Mouse (Mus musculus) liver, embryonic 14.5 days (tissue): ENCODE data around the gene Rdh7. TPM values are rescaled to one million over a fixed set of nuclear protein-coding genes. Genes with fewer than 3 reads are reported as not detected.

Source experiments
- ATAC-seq: fragments of 200-750 bp; cut with Nextera tagmentation; 2 replicates; pipeline ENCODE4 v1.8.0; 2017; ENCODE audit warnings: moderate number of reproducible peaks, mild to moderate bottlenecking, moderate library complexity; ENCODE audit not compliant: insufficient read depth
- DNase-seq, 3 experiments: peaks; one replicate each; pipeline ENCODE4 v3.0.0-alpha.2; 2012 to 2013; ENCODE audit warnings: low read depth in 3 of 3, low spot score in 3 of 3
- H3K27ac ChIP-seq: fragments of 300-500 bp; sonication (generic); 2 replicates; pipeline ENCODE4 v1.5.1; 2014; ENCODE audit warnings: moderate library complexity, mild to moderate bottlenecking, control low read depth, inconsistent platforms
- H3K27me3 ChIP-seq: fragments of 300-500 bp; sonication (generic); 2 replicates; pipeline ENCODE4 v1.6.1; 2014; ENCODE audit warnings: mild to moderate bottlenecking, low read length, moderate library complexity; ENCODE audit not compliant: control insufficient read depth, insufficient read depth
- H3K36me3 ChIP-seq: fragments of 300-500 bp; sonication (generic); replicated peaks from 2 replicates; pipeline ENCODE4 v1.6.1; 2014; ENCODE audit warnings: low read depth; ENCODE audit not compliant: control insufficient read depth, insufficient read depth
- H3K4me1 ChIP-seq, 2 experiments: fragments of 200-500 bp in 1 of 2; fragments of 300-500 bp in 1 of 2; sonication (generic) in 1 of 2; replicated peaks; 2 replicates each; pipeline ENCODE4 v1.6.1; 2012 to 2014; ENCODE audit warnings: antibody characterized with exemption in 1 of 2, inconsistent platforms in 1 of 2, low read length in 1 of 2; ENCODE audit not compliant: control insufficient read depth in 2 of 2, insufficient read depth in 2 of 2
- H3K4me2 ChIP-seq: fragments of 300-500 bp; sonication (generic); 2 replicates; pipeline ENCODE4 v1.6.1; 2014; ENCODE audit warnings: low read depth, mild to moderate bottlenecking, control low read depth, moderate library complexity
- H3K4me3 ChIP-seq, 2 experiments: fragments of 200-500 bp in 1 of 2; fragments of 300-500 bp in 1 of 2; sonication (generic) in 1 of 2; 2 replicates each; pipeline ENCODE4 v1.5.1; 2012 to 2014; ENCODE audit warnings: low read depth in 2 of 2, low read length in 2 of 2, mild to moderate bottlenecking in 2 of 2, control low read depth in 1 of 2, inconsistent platforms in 1 of 2, moderate library complexity in 1 of 2; ENCODE audit not compliant: insufficient read depth in 1 of 2
- H3K9ac ChIP-seq: fragments of 300-500 bp; sonication (generic); replicated peaks from 2 replicates; pipeline ENCODE4 v1.6.1; 2014; ENCODE audit warnings: mild to moderate bottlenecking, control low read depth, moderate library complexity
- H3K9me3 ChIP-seq: fragments of 300-500 bp; sonication (generic); 2 replicates; pipeline ENCODE4 v1.6.1; 2016; ENCODE audit warnings: low read length, mixed read lengths; ENCODE audit not compliant: control insufficient read depth
- CTCF ChIP-seq: IDR thresholded peaks from 2 replicates; pipeline ENCODE4 v1.5.1; 2016; ENCODE audit warnings: antibody characterized with exemption, low read depth, control low read depth
- EP300 ChIP-seq: IDR thresholded peaks from 2 replicates; pipeline ENCODE4 v1.6.1; 2016; ENCODE audit warnings: antibody characterized with exemption, low read depth
- WGBS: fragments of 180-500 bp; shearing (Covaris S2); extraction: QIAGEN DNeasy Blood & Tissue Kit; methylation state at CpG from one replicate; pipeline ENCODE4 v1.1.7; 2014; ENCODE audit not compliant: insufficient replicate concordance; 5-methylcytosine and 5-hydroxymethylcytosine counted together
- polyA plus RNA-seq, 2 experiments: library from polyadenylated mRNA; depleted of rRNA in 1 of 2; stranded (reverse) in 1 of 2; unstranded in 1 of 2; fragments of >200 nt; fragmentation: Nextera tagmentation in 1 of 2; extraction: Ambion mirVana in 1 of 2; gene quantifications; 2 replicates each; pipeline versions ENCODE4 v1.2.1 to v1.2.3; 2012 to 2014

Rdh7 gene
- polyA plus RNA-seq, 2 experiments: 1.1 to 1.9 TPM

DNA sequence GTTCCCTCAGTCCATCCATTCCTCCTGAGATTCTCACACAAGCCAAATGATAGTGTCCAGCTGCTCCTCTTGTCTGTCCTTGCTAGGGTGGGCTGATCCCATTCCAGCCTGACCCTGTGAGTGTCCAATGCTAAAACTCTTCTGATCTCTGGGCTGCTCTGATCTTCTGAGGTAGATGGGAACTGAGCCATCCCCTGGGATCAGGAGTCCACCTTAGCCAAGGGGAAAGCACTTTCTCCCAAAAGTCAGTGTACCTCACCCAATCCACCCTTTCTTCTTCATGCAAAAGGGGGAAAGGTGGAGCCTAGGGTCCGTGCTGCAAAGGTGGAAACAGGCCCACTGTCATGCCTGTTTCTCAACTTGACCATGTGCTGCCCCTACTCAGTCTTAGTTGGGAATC, 2.9 kb upstream of the Rdh7 start:
- 46% methylated on average over 1 of the region's 1 CpGs for WGBS
- ATAC-seq (no peak), DNase-seq (no peak)
- Histone ChIP-seq H3K4me3 (no peak overlapping the region), H3K36me3 (no peaks in the 10 kb centered on the region), H3K4me2 (no peak overlapping the region), H3K27ac (no peak overlapping the region), H3K9ac (no peak overlapping the region), H3K27me3 (no peaks in the 10 kb centered on the region), H3K4me1 (peaks cover 0 to 14% of the 10 kb centered on the region in 2 experiments; a peak in 2 of 4 replicates), H3K9me3 (no peaks in the 10 kb centered on the region)
- TF ChIP-seq EP300 (no peak), CTCF (no peak)

DNA sequence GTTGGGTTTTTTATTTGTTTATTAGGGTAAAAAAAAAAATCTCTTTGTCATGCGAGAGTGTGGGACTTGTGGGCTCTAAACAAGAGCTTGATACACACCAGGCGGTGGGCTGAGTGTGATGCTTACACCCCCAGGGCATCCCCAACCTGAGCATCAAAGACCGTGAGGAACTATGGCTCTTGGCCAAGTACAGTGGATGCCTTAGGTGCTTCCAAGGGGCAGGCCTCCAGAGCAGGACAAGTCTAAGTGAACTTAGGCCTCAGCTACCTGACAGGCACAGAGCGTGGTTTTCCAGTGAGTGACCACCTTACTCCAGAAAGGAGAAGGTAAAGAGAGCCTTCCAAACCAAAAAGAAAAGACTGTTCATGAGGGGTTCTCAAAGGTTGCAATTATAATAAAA, 1.6 kb downstream of the Rdh7 start:
- no peak for TF ChIP-seq EP300
- no peak for TF ChIP-seq CTCF
- no peak for ATAC-seq
- Histone ChIP-seq H3K4me2 (no peak overlapping the region), H3K27ac (no peak overlapping the region), H3K36me3 (no peaks in the 10 kb centered on the region), H3K4me3 (no peak overlapping the region), H3K9ac (no peak overlapping the region), H3K4me1 (0 out of 4 replicates have a peak, but pooled peaks cover 0 to 3% of the 10 kb centered on the region in 2 experiments), H3K27me3 (no peaks in the 10 kb centered on the region), H3K9me3 (no peaks in the 10 kb centered on the region)
- DNase-seq: no peak
- 56% methylated on average over 4 of the region's 4 CpGs for WGBS

DNA sequence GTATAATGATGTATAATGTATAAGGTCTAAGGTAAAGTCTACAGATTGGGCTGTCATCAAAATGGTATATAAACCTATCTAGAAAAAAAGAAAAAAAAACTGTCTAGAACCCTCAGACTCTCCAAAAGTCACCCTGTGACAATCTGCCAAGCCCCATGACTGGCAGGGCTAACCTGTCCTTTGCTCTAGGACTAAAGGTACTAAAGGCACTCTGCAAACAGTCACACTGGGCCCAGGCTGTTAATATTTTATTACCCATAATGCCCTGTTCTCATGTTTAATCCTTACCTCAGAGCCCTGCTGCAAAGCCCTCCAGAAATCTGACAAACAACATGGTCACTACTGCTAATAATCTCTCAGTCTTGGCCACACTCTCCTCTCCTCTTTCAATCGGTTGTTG, 2.1 kb downstream of the Rdh7 start:
- DNase-seq (no peak), ATAC-seq (no peak)
- H3K4me2 ChIP-seq: no peak overlapping the region
- no peak overlapping the region for H3K4me3 ChIP-seq
- H3K27me3 ChIP-seq: no peaks in the 10 kb centered on the region
- H3K4me1 ChIP-seq: 0 out of 4 replicates have a peak, but pooled peaks cover 0 to 3% of the 10 kb centered on the region in 2 experiments
- no peaks in the 10 kb centered on the region for H3K9me3 ChIP-seq
- H3K27ac ChIP-seq: no peak overlapping the region
- 37% methylated on average over 1 of the region's 1 CpGs for WGBS
- TF ChIP-seq EP300 (no peak), CTCF (no peak)
- H3K9ac ChIP-seq: no peak overlapping the region
- H3K36me3 ChIP-seq: no peaks in the 10 kb centered on the region

DNA sequence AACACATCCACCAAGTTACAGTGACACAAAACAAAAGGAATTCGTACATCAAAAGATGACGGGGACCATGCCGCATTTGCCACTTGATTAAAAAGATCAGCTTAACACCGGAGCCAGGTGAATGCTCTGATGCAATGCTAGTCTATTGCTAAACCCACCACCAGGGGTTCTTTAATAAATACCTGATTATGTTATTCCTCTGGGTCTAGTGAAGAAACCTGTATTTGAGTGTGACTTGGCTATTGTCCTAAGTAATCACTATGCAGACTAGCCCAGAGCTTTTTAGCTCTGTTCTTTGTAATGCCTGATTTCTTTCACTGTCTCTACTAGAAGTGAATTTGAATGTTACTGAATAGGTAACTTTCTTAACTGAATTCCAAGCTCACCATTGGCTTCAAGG, 7.6 kb downstream of the Rdh7 start:
- Histone ChIP-seq H3K9ac (no peak overlapping the region), H3K36me3 (no peaks in the 10 kb centered on the region), H3K4me1 (peaks cover 8 to 18% of the 10 kb centered on the region in 2 experiments), H3K4me2 (no peak overlapping the region), H3K9me3 (no peaks in the 10 kb centered on the region), H3K27ac (no peak overlapping the region), H3K4me3 (no peak overlapping the region), H3K27me3 (no peaks in the 10 kb centered on the region)
- TF ChIP-seq CTCF: no peak
- TF ChIP-seq EP300: no peak
- no peak for DNase-seq
- 82% methylated on average over 4 of the region's 4 CpGs for WGBS
- ATAC-seq: no peak

DNA sequence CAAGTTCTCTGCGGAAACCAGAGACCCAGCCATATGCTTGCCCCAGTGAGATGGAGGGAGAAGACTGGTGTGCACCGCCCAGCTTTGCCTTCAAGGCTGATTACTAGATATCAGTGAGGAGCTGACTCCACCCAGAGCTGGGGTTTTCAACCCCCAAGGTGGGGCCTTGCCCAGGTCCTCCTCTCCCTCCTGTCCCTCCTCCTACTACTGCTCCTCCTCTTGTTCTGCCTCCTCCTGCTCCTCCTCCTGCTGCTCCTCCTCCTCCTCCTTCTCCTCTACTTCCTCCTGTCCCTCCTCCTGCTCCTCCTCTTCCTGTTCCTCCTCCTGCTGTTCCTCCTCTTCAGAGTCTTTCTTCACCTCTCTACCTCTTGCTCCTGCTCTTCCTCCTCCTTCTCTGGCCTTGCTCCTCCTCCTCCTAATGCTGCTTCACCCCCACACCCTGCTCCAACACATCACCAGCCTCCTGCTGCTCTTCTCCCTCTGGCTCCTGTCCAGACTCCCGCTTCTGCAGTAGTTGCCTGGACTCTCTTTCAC, 9.4 kb downstream of the Rdh7 start:
- no peak overlapping the region for H3K4me2 ChIP-seq
- H3K36me3 ChIP-seq: no peaks in the 10 kb centered on the region
- H3K4me3 ChIP-seq: no peak overlapping the region
- WGBS: 37% methylated on average over 3 of the region's 3 CpGs
- DNase-seq: no peak
- TF ChIP-seq CTCF (no peak), EP300 (no peak)
- peaks cover 8 to 18% of the 10 kb centered on the region in 2 experiments for H3K4me1 ChIP-seq
- no peaks in the 10 kb centered on the region for H3K9me3 ChIP-seq
- H3K27me3 ChIP-seq: no peaks in the 10 kb centered on the region
- H3K27ac ChIP-seq: no peak overlapping the region
- no peak overlapping the region for H3K9ac ChIP-seq
- ATAC-seq: peak; percentile 61
